Mouse (Mus musculus) liver, embryonic 16.5 days (tissue): Measurements from ENCODE around the gene Ifitm3. TPM values are rescaled to one million over a fixed set of nuclear protein-coding genes. Genes with fewer than 3 reads are reported as not detected.
A peak's percentile ranks its signal among the peaks of the same experiment; 100 is the strongest.

ENCODE experiments used
- ATAC-seq: fragments of 200-750 bp; cut with Nextera tagmentation; 2 replicates; pipeline ENCODE4 v1.8.0; 2017; ENCODE audit warnings: low read depth, mild to moderate bottlenecking, moderate number of reproducible peaks, moderate library complexity
- H3K27ac ChIP-seq: fragments of 300-500 bp; sonication (generic); 2 replicates; pipeline ENCODE4 v1.5.1; 2014; ENCODE audit warnings: mild to moderate bottlenecking, low read length
- H3K27me3 ChIP-seq: fragments of 300-500 bp; sonication (generic); 2 replicates; pipeline ENCODE4 v1.6.1; 2014; ENCODE audit warnings: low read depth, low read length, mixed read lengths; ENCODE audit not compliant: control insufficient read depth, insufficient read depth
- H3K36me3 ChIP-seq: fragments of 300-500 bp; sonication (generic); 2 replicates; pipeline ENCODE4 v1.6.1; 2014; ENCODE audit warnings: mild to moderate bottlenecking; ENCODE audit not compliant: control insufficient read depth, insufficient read depth
- H3K4me1 ChIP-seq: fragments of 300-500 bp; sonication (generic); 2 replicates; pipeline ENCODE4 v1.6.1; 2014; ENCODE audit warnings: low read depth, low read length, mixed read lengths; ENCODE audit not compliant: control insufficient read depth
- H3K4me2 ChIP-seq: fragments of 300-500 bp; sonication (generic); 2 replicates; pipeline ENCODE4 v1.6.1; 2014; ENCODE audit warnings: low read depth, low read length, mixed read lengths
- H3K4me3 ChIP-seq: fragments of 300-500 bp; sonication (generic); 2 replicates; pipeline ENCODE4 v1.5.1; 2014; ENCODE audit warnings: low read depth, mild to moderate bottlenecking, low read length
- H3K9ac ChIP-seq: fragments of 300-500 bp; sonication (generic); 2 replicates; pipeline ENCODE4 v1.6.1; 2014; ENCODE audit warnings: low read depth, low read length
- H3K9me3 ChIP-seq: fragments of 300-500 bp; sonication (generic); replicated peaks from 2 replicates; pipeline ENCODE4 v1.6.1; 2016; ENCODE audit warnings: low read length; ENCODE audit not compliant: control insufficient read depth
- WGBS: fragments of 180-500 bp; shearing (Covaris S2); extraction: QIAGEN DNeasy Blood & Tissue Kit; methylation state at CpG from one replicate; pipeline ENCODE4 v1.1.7; 2014; ENCODE audit not compliant: insufficient replicate concordance; 5-methylcytosine and 5-hydroxymethylcytosine counted together
- polyA plus RNA-seq: library from polyadenylated mRNA; unstranded; fragments of >200 nt; fragmentation: Nextera tagmentation; extraction: Ambion mirVana; gene quantifications from 2 replicates; pipeline ENCODE4 v1.2.1, GENCODE M21; 2015

Ifitm3 gene
- polyA plus RNA-seq, result 68.0 and 76.2 TPM in 2 replicates

DNA sequence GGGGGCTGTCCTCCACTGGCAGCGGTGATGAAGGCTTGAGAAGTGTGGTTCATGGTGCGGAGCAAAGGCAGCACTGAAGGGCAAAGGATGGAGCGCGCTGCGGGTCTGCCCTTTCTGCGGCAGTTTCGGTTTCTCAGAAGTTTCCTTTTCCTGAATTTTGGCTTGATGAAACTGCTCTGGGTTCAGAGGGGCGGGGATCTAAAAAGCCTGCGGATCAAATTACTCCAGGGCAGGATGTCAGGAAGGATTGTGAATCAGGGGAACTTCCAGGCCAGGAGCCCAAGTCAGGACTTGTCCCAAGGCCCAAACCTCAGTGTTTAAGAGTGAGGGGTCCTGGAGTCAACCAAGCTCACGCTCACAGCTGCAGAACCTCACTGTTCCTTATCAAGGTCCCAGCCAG is at the start of gene Ifitm3:
Gene Ifitm3, minus strand, starts transcription at position 178 of the 400 bp plus-strand sequence.
- no peaks in the 10 kb centered on the region for H3K36me3 ChIP-seq
- peak within 1 kb of the TSS; percentile 53 for H3K4me3 ChIP-seq
- H3K27me3 ChIP-seq, result no peaks in the 10 kb centered on the region
- H3K4me2 ChIP-seq, result peak within 1 kb of the TSS; percentile 43
- H3K9me3 ChIP-seq, result no peaks in the 10 kb centered on the region
- ATAC-seq, result no peak
- H3K27ac ChIP-seq, result peak within 1 kb of the TSS; percentile 15; the same call in 1 of the 2 replicates
- peak within 1 kb of the TSS; percentile 33 for H3K9ac ChIP-seq
- H3K4me1 ChIP-seq, result peaks cover 29% of the 10 kb centered on the region
- 14% methylated on average over 10 of the region's 10 CpGs for WGBS

- ATAC-seq, result no peak
- H3K4me2 ChIP-seq, result no peak overlapping the region
- WGBS, result 53% methylated on average over 2 of the region's 2 CpGs
- H3K27me3 ChIP-seq, result peaks cover 50% of the 10 kb centered on the region
- H3K27ac ChIP-seq, result no peak overlapping the region
- no peak overlapping the region for H3K9ac ChIP-seq
- H3K4me3 ChIP-seq, result no peak overlapping the region
- no peaks in the 10 kb centered on the region for H3K9me3 ChIP-seq
- H3K36me3 ChIP-seq, result no peaks in the 10 kb centered on the region
- H3K4me1 ChIP-seq, result peaks cover 17% of the 10 kb centered on the region
Measured at GRCm38 (mm10) chr7:141059929-141060328, 49.4 kb upstream of the Ifitm3 start.

- Histone ChIP-seq H3K4me1 (peaks cover 15% of the 10 kb centered on the region), H3K9ac (no peak overlapping the region), H3K27ac (no peak overlapping the region), H3K4me2 (no peak overlapping the region), H3K9me3 (no peaks in the 10 kb centered on the region), H3K36me3 (no peaks in the 10 kb centered on the region), H3K4me3 (no peak overlapping the region), H3K27me3 (peaks cover 50% of the 10 kb centered on the region)
- WGBS, result 51% methylated on average over 14 of the region's 14 CpGs
- ATAC-seq, result no peak
Measured at GRCm38 (mm10) chr7:141058601-141059341, 48.2 kb upstream of the Ifitm3 start.

DNA sequence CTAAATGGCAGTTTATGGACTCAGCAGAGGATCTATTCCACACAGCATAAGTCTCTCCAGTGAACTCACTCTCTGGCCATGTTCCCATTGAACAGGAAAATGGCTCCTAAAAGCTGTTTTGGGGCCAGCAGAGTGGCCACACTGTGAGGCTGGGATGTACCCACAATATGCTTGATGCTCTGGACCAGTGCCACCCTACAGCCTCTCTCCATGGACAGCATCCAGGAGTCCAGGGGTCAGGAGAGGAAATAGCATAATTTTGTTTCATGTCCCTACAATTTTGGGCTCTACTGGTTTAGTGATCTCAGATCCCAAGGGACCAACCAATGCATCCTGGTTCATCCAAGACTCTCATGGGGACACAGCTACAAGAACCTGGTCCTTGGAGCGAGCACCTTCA is 47.0 kb upstream of the Ifitm3 start:
- Histone ChIP-seq H3K9me3 (no peaks in the 10 kb centered on the region), H3K36me3 (no peaks in the 10 kb centered on the region), H3K9ac (no peak overlapping the region), H3K27me3 (peaks cover 48% of the 10 kb centered on the region), H3K27ac (no peak overlapping the region), H3K4me2 (no peak overlapping the region), H3K4me3 (no peak overlapping the region), H3K4me1 (peaks cover 13% of the 10 kb centered on the region)
- WGBS, result 73% methylated on average over 1 of the region's 1 CpGs
- ATAC-seq, result no peak

DNA sequence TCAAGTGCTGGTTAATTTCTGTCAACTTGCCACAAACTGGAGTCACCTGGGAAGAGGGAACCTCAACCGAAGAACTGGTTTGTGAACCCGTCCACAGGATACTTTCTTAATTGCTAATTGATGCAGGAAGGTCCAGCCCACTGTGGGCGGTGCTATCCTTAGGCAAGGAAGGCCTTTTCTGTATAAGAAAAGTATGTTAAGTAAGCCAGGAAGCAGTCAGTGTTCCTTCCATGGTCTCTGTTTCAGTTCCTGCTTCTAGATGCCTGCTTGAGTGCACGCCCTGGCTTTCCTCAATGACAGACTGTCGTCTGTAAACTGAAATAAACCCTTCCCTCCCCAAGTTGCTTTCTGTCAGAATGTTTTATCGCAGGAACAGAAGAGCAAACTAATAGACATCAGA is 46.4 kb upstream of the Ifitm3 start:
- 71% methylated on average over 6 of the region's 6 CpGs for WGBS
- Histone ChIP-seq H3K27ac (no peak overlapping the region), H3K4me3 (no peak overlapping the region), H3K9me3 (no peaks in the 10 kb centered on the region), H3K36me3 (no peaks in the 10 kb centered on the region), H3K27me3 (peaks cover 43% of the 10 kb centered on the region), H3K9ac (no peak overlapping the region), H3K4me1 (peaks cover 13% of the 10 kb centered on the region), H3K4me2 (no peak overlapping the region)
- ATAC-seq, result no peak

- Histone ChIP-seq H3K4me3 (no peak overlapping the region), H3K4me2 (no peak overlapping the region), H3K36me3 (no peaks in the 10 kb centered on the region), H3K27ac (no peak overlapping the region), H3K27me3 (peaks cover 31% of the 10 kb centered on the region), H3K9me3 (no peaks in the 10 kb centered on the region), H3K9ac (no peak overlapping the region), H3K4me1 (peaks cover 7% of the 10 kb centered on the region)
- WGBS, result 65% methylated on average over 4 of the region's 4 CpGs
- no peak for ATAC-seq
Measured at GRCm38 (mm10) chr7:141055785-141056184, 45.2 kb upstream of the Ifitm3 start.

DNA sequence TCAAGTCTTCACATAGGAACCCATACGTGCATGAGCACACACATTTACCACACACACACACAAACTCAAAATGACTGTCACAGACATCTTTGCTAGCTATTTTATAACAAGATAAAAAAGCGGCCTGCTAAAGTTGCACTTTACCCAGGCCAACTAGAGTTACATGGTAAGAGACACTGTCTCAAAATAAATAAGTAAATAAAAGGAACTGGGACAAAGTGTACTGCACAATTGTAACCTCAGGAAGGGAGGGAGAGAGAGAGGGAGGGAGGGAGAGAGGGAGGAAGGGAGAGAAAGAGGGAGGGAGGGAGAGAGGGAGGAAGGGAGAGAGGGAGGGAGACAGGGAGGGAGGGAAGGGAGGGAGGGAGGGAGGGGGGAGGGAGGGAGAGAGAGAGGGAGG is 41.9 kb upstream of the Ifitm3 start:
- Histone ChIP-seq H3K9ac (no peak overlapping the region), H3K4me3 (no peak overlapping the region), H3K36me3 (no peaks in the 10 kb centered on the region), H3K9me3 (no peaks in the 10 kb centered on the region), H3K27me3 (peaks cover 3% of the 10 kb centered on the region; the same call in 1 of the 2 replicates), H3K27ac (peak overlapping the region; percentile 24; the same call in 1 of the 2 replicates), H3K4me2 (no peak overlapping the region), H3K4me1 (peaks cover 13% of the 10 kb centered on the region)
- WGBS, result 52% methylated on average over 2 of the region's 2 CpGs
- no peak for ATAC-seq

DNA sequence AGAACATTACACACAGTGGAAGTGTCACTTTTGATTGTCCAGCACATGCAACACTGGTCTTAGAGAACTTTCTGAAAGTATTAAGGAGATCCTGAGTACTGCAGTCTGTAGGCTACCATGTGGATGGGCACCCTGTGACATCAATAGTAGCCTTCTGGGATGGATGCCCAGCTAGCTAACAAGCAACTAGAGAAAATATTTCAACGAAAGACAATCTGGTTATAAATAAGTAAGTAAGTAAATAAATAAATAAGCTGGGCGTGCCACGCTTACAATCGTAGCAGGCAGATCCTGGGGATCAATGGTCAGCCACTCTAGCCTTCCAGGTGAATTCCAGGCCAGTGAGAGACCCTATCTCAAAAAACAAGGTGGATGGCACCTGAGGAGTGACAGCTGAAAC is 41.4 kb upstream of the Ifitm3 start:
- 72% methylated on average over 4 of the region's 4 CpGs for WGBS
- no peaks in the 10 kb centered on the region for H3K9me3 ChIP-seq
- H3K4me2 ChIP-seq, result no peak overlapping the region
- H3K36me3 ChIP-seq, result no peaks in the 10 kb centered on the region
- no peak overlapping the region for H3K4me3 ChIP-seq
- no peak overlapping the region for H3K9ac ChIP-seq
- no peak for ATAC-seq
- 0 out of 2 replicates have a peak, but pooled peaks cover 1% of the 10 kb centered on the region for H3K27me3 ChIP-seq
- peaks cover 17% of the 10 kb centered on the region for H3K4me1 ChIP-seq
- H3K27ac ChIP-seq, result peak overlapping the region; percentile 24; the same call in 1 of the 2 replicates

DNA sequence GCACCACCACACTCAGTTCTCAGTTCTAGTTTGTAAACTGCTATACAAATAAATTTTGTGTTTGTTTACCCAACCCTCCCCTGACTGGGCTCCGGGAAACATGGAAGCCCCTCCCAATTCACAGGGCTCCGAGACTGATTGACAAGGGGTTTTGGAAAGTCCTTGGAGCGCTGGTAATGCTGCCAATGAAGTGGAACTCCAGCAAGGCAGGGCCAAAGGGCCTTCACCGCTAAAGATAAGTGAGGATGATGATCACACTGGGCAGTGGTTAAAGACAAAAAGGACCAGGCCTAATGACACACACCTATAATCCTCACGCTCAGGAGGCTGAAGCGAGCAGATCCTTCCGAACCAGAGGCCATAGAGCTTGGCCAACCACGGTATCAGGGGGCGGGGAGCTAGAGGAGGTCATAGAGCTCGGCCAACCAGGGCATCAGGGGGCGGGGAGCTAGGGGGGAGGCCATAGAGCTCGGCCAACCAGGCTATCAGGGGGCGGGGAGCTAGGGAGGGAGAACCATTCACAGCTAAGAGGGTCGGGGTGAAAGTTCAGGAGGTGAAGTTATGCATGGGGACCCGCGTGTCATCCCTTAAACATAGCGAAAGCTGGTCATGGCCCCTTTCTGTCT is 40.6 kb upstream of the Ifitm3 start:
- Histone ChIP-seq H3K27me3 (no peaks in the 10 kb centered on the region), H3K4me2 (no peak overlapping the region), H3K4me1 (peaks cover 24% of the 10 kb centered on the region), H3K9ac (no peak overlapping the region), H3K9me3 (no peaks in the 10 kb centered on the region), H3K36me3 (no peaks in the 10 kb centered on the region), H3K4me3 (no peak overlapping the region), H3K27ac (no peak overlapping the region)
- 61% methylated on average over 17 of the region's 17 CpGs for WGBS
- no peak for ATAC-seq
